Mouse (Mus musculus) granulocyte monocyte progenitor cell, adult 5-6 weeks (primary cell): Measurements from ENCODE around the gene Dapl1. TPM values are rescaled to one million over a fixed set of nuclear protein-coding genes. Genes with fewer than 3 reads are reported as not detected.
A peak's percentile ranks its signal among the peaks of the same experiment; 100 is the strongest.

Source experiments
- ATAC-seq: replicated peaks from 2 replicates; pipeline ENCODE4 v1.8.0; 2016; ENCODE audit warnings: mild to moderate bottlenecking, moderate TSS enrichment, inconsistent platforms; ENCODE audit not compliant: poor library complexity, severe bottlenecking
- total RNA-seq, 2 experiments: library from RNA; stranded (forward) in 1 of 2; stranded (reverse) in 1 of 2; fragments of 200-712, 200-1000 nt in 1 of 2; fragments of >200 nt in 1 of 2; fragmentation: Nextera tagmentation in 1 of 2; gene quantifications; 2 replicates each; pipeline ENCODE4 v1.2.3; 2014 to 2017

Gene Dapl1
- total RNA-seq, 2 experiments from 2014 or later = not detected

DNA sequence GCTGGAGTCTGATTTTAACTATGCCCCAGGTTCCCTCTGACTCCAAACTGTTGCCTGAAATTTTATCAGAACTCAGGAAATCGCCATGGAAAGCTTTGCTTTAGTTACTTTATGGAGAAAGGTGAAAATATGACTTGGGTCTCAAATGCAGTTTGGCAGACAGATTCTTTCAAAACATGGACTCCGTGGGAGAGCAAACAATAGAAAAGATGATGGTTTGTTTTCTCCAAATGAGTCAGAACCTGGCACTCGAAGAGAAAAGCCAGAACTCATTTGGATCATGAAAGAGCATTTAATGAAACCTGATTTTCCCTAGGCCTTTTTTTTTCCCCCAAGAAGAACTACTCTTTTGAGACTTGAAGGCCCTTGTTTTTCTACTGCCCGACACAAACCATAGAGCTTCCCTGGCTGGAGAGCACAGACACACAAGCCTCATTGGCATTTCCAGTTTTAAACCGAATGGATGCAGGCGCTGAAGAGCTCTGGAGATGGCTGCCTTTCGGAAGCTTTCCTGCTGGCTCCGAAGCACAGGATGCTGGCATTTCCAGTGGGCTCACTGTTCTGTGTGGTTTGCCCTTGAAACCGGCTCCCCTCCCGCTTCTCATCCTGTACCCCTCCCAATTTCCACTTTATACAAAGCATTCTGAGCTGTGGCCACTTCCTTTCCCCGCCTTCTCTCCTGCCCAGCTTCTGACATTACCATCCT lies 14.0 kb upstream of the Dapl1 start:
- no peak for ATAC-seq

DNA sequence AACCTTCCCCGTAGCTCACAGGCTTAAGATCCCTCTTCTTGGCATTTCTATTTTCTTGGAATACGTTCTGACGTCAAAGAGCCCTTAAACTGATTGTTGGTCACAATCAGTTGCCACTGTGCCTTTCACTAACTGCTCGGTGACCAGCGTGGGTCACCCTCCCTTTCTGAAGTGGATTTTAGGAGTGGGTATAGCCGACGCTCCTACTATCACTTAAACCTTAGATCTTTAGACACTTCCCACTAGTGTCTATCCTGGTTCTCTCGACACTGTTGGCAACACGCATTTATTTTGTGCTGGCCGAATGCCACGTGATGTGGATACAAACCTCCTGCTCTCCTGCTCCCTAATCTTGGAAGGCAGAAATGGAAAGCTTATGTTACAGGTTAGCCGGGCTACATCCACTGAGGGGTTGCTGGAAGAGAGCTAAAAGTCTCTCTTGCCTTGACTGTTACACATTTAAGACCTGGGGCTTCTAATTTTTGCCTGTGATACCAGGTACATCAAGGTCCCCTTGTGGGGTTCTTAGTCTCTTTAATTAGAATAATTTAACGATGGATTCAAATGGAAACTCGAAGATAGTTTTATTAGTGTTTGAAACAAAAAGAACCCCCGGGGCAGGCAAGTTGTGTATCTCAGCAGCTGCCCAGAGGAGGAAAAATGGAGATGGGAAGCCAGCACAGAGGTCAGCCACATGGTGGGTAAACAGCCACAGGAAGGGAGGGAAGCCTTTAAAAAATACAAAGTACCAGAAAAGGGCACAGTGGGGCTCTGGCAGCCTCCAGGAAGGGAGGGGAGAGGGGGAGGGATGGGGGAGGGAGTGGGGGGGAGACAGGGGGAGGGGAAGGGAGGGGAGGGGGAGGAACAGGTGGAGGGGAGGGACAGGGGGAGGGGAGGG lies 13.2 kb upstream of the Dapl1 start:
- ATAC-seq = no peak

DNA sequence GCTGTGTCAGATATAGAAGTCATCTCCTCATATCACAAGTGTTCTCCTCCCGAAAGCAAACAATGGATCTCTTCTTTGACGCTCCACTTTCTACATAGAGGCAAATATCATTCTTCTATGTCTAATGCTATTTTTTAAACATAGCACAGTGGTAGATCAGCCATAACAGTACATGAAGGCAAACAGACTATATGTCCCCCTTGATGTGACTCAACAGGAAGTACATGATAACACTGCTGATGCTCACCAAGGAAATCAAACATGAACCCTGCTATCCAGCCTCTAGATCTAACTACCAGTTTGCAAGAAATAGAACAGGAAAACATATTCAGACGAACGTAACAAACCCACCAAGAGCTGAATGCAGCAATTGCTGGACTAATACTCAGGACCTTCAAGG lies 10.1 kb upstream of the Dapl1 start:
- no peak for ATAC-seq

DNA sequence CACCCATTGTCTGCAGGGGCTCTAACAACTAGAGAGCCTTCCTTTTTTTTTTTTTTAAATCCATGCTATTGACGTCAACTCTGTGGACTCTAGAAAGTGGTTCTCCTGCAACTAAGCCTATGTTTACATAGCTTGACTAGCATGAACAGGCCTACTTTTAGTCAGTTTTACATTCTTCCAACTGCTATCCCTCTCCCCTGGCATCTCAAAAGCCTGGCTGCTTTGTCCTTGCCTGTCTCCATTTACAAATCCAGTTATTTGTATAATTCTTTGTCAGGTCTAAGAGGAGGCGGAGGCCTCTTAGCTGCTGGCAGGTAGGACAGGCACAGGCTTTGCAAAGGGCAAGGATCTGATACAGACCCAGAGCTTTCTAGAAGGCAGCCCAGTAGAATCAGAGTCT lies 627 bp downstream of the Dapl1 start:
- ATAC-seq = no peak

DNA sequence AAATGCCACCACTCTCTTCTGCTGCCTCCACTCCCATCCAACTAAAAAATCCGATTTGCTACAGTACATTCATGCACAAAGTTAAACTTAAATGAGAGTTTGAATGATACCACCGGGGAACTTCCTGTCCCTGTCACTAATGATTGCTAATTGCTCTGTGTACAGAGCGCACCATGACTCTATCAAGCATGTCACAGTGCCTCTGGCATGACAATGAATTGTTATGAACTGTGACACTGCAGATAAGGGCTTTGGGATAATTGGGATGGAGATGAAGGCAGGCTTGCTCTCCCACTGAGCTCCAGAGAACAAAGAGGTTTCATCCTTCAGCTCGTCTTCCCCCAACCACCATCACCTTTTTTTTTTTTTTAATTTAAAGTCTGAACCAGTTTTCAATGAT lies 1.2 kb downstream of the Dapl1 start:
- no peak for ATAC-seq

DNA sequence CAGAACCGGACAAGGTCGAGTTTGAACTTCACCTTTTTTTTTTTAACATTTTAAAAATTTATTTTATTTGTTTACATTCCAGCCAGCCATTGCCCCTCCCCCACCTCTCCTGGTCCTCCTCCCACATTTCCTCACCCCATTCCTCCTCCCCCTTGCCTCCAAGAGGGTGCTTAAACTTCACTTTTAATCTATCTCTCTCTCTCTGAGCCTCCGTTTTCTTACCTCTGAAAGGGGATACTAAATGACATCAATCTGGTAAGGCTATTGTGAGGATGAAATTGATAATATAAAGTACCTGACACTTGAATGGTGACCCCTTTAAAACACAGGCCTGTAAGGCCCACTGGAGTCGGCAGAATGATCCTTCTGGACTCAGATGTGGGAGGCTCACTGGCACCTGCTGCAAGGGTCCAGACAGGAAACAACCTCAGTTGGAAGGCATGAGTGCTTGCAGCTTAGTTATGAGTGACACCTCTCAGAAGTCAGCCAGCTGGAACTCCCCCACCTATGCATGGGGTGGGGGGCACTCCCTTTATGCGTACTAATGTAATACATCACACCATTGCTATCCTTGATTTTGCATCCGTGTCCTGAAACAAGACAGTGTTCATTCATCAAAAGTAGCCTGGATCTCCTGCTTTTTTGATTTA lies 1.9 kb downstream of the Dapl1 start:
- ATAC-seq = no peak

DNA sequence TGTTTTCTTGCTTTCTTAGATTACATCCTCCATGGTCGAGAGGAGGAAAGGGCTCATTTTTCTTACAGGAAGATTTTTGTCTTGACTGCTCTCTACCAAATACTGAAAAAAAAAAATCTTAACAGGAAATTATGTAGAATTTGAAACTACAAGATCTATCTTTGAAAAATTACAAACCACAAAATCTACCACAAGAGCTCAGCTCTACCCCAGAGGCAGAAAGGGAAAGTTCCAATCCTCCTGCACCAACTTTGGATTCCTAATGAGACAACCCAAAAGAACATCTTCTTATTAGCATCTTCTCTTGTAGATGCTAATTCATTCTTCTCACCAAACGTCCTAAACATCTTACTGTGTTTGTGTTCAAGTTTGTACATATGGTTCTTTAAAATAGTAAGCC lies 3.8 kb downstream of the Dapl1 start:
- no peak for ATAC-seq

DNA sequence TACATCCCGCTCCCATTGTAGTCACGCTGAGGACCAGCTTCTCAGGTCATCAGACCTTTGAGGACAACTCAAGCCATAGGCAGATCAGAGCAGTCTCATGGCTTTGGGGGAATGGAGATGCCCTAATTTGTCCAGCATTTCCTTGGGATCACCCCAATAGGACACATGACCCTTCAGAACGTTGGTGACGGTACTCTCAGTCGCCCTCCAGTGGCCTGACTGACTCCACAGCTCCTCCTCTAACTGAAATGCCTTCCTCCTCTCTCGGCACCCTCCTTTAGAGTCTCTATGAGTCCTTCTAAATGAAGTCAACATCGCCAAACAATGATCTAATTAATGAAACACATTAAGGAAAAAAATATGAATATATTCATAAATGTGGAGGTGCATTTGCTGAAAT lies 5.9 kb downstream of the Dapl1 start:
- ATAC-seq = no peak

DNA sequence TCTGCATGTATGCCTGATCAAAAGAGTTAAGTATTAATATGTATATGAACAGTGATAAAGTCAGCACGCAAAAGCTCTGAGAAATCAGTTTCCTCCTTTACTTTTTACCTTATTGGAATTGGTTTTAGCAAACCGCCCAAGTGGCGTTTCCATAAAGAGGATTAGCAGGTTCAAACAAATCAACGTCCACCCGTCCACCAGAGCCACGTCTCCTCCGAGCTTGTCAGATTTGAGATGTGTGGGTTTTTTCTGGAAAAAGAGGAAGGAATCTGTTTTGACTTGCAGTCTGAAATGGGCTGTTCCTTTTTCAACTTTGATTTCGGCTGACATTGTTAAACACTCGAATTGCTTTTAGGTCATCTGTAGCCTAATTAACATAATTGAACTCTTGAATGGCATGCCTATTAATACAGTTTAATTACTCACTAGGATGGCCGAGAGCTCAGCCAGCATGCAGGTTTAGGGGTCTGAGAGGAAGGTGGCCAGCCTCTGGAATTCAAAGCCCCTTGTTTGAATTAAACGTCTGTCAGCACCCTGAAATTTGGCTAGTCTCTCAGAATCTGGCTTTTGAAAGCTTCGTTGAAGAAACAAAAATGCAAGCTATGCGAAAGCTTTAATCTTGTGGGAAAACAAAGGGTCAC lies 9.1 kb downstream of the Dapl1 start:
- no peak; the same call in 1 of the 2 replicates for ATAC-seq

DNA sequence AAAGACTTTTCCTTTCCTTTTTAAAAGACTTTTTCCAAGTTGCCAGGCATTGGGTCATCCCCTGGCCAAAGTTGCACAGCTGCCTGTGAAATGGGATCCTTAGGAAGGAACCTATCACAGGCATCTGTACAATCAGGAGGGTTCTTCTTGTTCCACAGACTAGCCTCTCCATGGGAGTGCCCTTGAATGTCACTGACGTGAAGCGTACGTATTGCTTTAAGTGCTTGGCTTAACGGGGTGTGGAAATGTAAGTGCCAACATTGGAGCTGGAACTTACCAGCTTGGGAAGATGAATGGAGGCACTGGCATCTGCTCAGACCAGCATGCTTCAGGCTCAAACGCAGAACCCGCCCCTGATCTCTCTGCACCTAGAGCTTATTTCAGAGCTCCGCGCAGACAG lies 14.7 kb downstream of the Dapl1 start:
- no peak for ATAC-seq

DNA sequence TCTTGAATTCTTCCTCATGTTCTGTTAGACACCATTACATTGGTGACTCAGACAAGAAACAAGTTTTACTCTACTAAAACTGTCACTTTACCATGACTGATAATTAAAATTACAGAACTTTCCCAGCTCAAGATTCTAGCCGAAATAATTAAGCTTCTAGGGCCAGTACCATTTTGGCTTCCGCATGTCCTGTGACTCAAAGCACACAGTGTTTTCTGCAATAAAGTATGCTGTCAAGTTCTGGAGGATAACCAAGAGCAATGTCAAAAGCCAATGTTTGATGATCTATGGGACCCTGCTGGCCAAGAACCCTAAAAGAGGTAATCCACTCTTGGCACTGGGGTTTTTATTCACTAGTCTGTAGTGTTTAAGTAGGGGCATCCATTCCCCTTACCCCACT lies 15.3 kb downstream of the Dapl1 start:
- no peak for ATAC-seq

DNA sequence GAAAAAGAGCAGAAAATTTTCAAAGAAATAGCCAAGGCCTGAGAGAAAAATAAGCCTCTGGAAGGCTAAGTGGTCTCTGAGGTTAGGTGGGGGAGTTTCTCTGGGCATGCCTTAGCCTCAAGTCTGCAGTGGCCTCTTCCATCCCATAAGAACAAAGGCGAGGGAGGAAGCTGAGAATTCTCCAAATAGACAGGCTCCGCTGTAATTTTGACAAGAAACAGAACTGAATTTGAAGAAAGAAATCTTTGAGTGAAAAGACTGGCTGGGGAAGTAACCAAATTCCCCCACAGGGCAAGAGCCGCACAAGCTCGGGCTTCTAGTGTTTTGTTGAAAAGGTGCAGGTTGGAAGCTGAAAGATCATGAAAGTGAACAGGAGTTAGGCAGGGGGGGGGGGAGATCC lies 24.6 kb downstream of the Dapl1 start:
- ATAC-seq = no peak

DNA sequence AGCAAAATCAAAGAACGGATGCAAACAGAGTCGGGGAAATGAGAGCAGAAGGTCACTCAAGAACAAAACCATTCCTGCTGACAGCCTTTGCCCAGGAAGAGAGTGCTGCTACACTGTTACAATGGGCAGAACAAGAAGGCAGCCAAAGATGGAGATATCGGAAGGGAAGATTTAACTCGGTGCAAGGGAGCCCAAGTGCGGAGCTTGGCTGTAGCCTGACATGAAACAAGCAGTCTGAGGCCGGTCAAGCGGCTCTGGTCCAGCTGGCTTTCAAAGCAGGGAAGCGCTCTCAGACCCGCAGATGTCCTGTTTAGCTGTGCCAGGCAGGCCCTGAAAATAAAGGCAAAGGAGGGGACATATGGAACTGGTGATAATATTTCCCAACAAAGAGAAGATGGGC lies 26.0 kb downstream of the Dapl1 start:
- ATAC-seq = no peak

DNA sequence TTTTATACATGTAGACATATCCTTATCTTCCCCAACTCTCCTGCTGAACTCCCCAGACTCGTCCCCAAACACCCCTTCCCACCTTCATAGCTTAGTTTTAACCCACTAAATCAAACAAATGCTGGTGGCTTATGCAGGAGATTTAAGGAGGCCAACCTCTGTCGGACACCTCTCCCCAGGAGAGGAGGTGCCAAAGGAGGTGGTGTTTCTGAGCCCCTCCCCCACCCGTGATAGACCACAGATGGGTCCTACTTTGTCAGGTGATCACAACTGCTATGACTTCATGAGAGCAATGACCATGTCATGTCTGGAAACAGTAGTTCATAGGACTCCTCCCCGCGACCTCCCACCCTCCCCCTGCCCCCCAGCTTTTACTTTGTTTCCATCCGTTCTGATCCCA lies 26.4 kb downstream of the Dapl1 start:
- no peak for ATAC-seq

DNA sequence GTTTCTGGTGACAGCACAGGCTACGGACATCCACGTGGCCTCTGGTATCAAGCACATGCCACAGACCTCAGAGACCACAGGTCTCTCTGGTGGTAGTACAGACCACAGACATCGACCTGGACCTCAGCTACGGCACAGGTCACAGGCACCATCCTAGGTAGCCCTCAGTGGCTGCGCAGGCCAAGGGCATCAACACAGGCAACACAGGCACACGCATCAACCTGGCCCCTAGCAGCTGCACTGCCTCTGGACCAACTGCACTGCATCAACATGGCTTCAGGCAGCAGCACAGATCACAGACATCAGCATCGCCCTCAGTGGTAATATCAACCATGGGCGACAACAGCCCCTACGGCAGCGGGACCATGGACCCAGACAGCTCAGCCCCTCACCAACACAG lies 36.2 kb downstream of the Dapl1 start:
- no peak for ATAC-seq

DNA sequence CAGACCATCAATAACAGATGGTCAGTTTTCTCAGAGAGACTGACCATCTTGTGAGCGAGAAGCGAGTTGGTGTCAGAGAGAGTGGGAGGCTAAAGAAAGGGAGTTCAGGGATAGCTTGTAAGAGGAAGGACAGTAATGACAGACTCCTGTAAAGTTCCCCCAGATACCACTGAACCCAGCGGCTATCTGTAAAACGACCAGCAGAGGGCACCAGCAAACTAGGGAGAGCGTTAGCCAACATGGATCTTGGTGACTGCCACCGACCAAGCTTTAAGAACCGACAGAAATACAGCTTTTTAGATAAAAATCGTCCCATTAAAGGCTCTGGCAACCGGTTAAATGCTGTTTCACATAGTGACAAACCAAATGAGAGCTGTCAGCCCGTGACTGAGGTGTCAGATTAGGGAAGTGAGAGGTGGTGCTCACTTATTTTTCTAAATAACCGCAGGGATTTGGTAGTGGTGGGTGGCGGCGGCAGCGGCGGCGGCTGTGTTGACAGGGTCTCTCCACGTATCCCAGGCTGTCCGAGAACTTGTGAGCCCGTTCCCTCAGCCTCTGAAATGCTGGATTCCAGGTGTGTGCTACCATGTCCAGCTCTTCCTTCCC lies 37.7 kb downstream of the Dapl1 start:
- ATAC-seq = peak; percentile 82

DNA sequence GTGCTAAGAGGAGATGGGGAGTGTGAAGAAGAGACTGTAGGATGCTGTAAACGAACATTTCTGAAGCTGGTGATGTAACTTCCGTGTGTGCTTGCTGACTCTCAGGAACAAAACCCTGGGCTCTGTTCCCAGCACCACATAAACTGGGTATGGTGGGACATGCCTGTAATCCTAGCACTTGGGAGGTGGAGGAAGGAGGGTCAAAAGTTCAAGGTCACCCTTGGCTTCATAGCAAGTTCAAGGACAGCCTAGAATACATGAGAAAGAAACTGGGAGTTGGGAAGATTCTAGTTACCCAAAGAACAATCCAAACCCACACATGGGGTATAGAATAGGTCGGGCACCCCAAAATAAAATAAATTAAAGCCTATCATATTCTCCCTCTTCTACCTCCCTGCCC lies 39.1 kb downstream of the Dapl1 start:
- ATAC-seq = no peak

DNA sequence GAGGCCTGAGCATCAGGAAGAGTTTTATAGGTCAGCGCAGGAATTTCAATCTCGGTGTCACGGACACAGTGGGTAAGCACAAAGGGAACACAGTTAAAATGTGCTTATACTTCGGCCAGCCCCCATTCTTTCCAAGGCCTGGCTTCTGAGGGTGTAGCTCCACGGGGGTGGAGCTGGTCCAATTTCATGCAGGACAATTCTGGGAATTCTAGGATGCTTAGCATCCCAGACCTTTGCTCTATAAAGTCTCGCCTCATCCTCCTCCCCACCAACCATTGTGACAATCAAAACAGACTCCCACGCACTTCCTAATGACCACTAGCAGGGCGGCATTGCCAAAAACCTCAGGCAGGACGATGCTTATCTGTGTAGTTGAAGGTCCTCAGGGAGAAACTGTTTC lies 42.4 kb downstream of the Dapl1 start:
- no peak for ATAC-seq

DNA sequence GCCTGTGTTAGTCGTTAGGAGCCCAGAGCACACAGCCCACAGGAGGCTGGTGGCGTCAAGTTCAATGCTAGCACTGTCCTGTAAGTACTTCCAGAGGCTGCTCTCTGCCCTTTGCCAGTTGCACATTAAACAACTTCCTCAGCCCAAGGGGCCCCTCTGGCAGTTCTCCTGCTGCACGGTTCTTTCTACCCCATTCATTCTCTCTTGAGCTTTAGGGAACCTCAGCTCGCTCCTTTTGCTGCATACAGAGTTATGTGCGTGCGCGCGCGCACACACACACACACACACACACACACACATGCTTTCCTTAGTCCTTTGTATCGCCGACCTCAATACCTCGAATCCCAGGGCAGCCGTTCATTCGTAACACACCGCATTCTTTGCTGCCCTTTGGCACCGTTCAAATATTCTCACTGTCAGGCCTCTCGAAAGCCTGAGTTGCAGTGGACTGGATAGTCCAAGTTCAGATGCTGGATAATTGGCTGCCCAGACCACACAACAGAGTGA lies 45.2 kb downstream of the Dapl1 start:
- peak; percentile 40 for ATAC-seq

DNA sequence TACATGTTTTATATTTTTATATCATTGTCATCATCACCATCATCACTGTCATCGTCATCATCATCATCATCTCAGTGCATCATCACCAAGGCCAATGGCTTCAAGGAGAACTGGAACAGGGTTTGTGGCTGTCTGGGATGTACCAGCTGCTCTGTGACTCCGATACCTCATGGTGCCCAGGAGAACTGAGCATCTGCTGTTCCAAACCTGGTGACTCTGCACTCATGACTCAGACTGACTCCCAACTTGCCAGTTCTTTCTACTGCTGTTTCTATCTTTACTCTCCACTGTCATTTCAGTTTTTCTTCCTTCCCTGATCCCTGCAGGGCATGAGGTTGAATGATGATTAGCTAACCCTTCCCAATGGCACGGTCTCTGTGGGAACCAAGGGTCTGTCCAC lies 46.4 kb downstream of the Dapl1 start:
- no peak for ATAC-seq
